Mouse (Mus musculus) 3134 (cell line): Measurements from ENCODE around the gene Scarf1.

Experiments
- DNase-seq: peaks from one replicate; pipeline ENCODE4 v3.0.0-alpha.2; 2011; ENCODE audit warnings: low spot score; ENCODE audit not compliant: insufficient read length; ENCODE audit errors: extremely low read depth

Scarf1 gene

DNA sequence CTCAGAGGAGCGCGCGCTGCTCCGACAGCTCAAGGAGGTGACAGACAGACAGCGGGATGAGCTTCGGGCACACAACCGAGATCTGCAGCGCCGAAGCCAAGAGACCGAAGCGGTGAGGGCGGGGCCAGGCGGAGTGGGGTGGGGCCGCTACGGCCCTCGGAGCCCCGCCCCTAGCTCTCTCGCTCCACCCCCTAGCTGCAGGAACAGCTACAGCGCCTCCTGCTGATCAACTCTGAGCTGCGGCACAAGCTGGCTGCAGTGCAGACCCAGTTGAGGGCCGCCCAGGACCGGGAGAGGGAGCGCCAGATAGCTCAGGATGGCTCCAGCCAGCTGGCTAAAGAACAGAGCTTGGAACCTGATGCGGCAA is 2.7 kb upstream of the Scarf1 start:
- peak; percentile 91 for DNase-seq

DNA sequence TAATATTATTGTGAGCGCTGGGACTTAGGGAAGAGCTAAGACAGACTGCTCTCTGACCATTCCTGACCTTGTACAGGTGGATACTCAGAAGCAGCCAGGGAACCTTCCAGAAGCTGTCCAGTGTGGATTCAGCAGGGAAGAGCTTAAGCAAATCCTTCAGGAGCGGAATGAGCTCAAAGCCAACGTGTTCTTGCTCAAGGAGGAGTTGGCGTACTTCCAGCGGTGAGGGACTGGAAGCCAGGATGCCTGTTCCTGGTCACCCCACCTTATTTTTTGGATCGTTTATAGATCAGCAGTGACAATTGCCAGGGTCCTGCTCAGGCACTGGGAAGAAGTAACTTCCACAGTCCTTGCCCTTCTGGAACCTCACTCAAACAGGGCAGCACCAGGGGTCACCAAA is 2.1 kb upstream of the Scarf1 start:
- DNase-seq: no peak

GRCm38 (mm10) chr11:75512301-75513018 is 880 bp upstream of the Scarf1 start:
- no peak for DNase-seq

DNA sequence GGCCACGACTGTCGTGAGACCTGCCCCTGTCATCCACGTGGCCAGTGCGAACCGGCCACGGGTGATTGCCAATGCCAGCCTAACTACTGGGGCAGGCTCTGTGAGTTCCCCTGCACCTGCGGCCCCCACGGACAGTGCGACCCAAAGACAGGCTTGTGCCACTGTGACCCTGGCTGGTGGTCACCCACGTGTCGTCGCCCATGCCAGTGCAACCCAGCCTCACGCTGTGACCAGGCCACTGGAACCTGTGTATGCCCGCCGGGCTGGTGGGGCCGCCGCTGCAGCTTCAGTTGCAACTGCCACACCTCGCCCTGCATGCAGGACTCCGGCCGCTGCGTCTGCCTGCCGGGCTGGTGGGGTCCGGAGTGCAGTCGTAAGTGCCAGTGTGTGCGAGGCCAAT is 1.8 kb downstream of the Scarf1 start:
- no peak for DNase-seq

DNA sequence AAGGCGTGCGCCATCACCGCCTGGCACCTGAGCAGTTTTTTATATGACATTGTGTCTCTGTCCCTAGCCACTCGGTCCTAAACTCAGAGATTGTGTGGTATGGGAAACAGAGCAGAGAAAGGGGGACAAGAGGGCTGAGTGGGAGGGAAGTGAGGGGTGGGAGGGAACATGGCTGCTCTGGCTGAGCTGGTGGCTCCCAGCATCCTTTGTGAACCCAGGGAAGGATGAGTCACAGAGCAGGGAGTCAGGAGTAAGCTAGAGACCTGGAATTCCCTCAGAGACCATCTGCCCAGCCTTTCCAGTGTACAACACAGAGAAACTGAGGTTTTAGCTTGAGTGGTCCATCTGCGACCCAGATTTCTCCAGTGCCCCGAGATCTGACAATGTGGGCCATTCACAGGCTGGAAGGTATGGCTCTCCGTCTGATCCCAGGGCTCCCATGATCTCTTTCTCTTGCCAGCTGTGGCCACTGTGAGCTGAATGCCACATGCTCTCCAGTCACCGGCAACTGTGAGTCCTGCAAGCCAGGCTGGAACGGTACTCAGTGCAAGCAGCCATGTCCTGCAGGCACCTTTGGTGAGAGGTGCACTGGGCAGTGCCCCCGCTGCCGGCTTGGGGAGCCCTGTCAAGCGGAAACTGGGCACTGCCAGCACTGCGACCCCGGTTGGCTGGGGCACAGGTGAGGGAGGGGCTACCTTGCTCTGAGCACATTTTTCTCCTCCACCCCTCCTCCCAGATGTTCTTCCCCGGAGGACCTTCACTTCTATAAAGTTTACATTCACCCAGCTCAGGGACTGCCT is 6.7 kb downstream of the Scarf1 start:
- DNase-seq: no peak

- DNase-seq: no peak
Measured at GRCm38 (mm10) chr11:75521609-75522008, 8.3 kb downstream of the Scarf1 start.

DNA sequence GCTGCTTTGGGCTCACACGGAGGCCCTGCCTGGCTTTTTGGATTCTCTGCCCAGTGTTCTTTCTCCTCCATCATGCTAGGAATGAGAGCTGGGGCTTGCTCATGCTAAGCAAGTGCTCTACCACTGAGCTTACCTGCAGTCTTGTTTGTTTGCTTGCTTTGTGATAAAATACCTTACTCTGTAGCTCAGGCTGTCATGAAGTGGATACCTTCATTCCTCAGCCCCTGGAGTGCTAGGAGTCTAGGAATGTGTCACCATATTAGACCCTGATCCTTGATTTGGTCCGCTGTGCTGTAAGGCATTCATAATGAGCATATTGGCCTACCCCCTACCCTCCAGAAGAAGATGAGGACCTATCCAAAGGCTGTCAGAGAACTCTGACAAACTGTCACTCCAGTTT is 9.5 kb downstream of the Scarf1 start:
- DNase-seq: no peak

DNA sequence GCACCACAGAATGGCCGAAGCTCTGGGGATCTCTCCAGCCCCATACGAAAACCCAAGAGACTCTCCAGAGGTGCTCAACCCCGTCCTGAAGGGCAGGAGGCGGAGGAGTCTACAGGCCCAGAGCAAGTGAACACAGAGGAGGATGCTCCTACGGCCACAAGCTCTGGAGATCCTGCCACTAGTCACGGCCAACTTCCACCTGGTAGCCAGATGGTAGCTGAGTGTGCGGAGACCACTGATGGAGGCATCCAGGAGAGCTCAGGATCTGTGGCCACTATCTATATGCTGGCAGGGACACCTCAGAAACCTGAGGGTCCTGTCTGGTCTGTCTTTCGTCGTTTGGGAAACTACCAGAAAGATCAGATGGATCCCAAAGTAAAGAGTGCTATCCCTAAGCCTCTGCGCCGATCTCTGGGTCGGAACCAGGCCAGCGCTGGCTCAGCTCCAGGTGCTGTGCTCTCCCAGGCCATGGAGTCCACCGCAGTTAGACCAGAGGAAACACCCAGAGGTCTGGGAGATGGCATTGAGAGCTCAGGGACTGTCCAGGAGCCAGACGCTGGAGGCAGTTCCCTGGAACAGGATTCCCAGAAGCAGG is 12.3 kb downstream of the Scarf1 start:
- no peak for DNase-seq

DNA sequence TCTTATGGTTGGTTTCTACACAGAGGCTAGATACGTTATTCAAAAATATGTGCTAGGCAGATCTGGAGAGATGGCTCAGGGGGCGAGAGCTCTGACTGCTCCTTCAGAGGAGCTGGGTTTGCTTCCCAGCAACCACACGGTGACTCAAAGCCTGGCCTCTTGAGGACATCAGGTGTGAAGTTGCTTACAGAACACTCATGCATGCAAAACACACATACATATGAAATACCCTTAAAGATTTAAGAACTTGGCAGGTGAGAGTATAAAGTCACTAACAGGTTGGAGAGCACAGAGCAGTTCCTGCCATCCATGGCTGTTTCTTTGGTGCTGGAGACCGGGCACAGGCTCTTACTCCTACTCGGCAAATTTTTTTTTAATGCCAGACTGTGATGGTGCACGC is 13.6 kb downstream of the Scarf1 start:
- no peak for DNase-seq

DNA sequence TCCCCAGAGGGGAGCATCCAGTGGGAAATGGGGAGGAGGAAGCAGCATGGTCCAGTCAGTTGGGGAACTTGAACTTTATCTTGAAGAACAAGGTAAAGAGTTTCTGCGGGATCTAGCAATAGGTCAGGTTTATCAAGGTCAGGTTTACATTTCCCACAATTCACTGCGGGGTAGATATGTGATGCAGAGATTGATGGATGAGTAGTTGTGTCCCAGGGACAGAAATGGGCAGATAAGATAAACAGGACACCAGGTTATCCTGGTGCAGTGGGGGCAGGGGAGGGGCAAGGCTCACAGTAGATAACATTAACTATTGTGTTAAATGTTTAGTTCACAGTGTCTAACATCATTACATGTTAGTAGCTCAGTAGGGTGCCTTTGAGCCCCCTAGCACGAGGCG is 16.4 kb downstream of the Scarf1 start:
- DNase-seq: no peak

GRCm38 (mm10) chr11:75530325-75530724 is 17.0 kb downstream of the Scarf1 start:
- DNase-seq: peak; percentile 74

GRCm38 (mm10) chr11:75530845-75531373 is 17.6 kb downstream of the Scarf1 start:
- no peak for DNase-seq

GRCm38 (mm10) chr11:75531469-75532242 is 18.3 kb downstream of the Scarf1 start, which contains the start of gene Slc43a2:
Gene Slc43a2, plus strand, starts transcription at chr11:75531694.
- peak; percentile 95 for DNase-seq

DNA sequence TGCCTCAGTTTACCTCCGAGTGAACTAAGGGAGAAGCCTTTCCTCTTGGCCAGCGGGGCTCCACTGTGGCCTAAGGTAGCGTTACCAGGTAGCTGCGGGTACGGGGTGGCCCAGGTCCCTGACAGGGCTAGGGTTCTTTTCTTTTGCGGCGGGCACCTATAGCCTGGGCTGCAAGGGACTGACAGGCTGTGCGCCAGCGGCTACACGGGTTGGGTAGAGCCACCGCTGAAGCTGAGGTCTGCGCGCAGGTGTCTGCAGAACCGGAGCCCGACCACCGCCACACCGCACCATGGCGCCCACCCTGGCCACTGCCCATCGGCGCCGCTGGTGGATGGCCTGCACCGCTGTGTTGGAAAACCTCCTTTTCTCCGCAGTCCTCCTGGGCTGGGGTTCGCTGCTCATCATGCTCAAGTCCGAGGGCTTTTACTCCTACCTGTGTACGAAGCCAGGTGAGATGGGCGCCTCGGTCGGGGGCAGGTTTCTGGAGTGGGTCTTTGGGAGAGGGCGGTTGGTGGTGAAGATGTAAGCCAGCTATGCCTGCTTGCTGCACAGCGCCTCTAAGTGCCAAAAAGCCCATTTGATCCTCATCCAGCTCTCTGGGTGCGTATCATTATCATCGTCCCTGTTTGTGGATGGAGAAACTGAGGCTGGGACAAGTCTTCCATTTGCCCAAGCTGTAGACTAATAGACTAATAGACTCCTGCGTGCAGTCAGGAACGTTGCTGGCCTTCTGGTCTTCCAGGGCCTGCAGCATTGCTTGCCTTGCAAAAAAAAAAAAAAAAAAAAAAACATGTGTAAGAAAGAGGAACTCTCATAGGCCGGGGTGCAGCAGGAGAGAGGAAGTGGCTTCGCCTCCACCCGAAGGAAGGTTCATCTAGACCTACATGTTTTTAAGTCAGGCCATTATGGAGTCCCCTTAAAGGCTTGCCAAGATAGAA is 19.3 kb downstream of the Scarf1 start:
- DNase-seq: no peak

GRCm38 (mm10) chr11:75533314-75534015 is 20.1 kb downstream of the Scarf1 start:
- DNase-seq: no peak

DNA sequence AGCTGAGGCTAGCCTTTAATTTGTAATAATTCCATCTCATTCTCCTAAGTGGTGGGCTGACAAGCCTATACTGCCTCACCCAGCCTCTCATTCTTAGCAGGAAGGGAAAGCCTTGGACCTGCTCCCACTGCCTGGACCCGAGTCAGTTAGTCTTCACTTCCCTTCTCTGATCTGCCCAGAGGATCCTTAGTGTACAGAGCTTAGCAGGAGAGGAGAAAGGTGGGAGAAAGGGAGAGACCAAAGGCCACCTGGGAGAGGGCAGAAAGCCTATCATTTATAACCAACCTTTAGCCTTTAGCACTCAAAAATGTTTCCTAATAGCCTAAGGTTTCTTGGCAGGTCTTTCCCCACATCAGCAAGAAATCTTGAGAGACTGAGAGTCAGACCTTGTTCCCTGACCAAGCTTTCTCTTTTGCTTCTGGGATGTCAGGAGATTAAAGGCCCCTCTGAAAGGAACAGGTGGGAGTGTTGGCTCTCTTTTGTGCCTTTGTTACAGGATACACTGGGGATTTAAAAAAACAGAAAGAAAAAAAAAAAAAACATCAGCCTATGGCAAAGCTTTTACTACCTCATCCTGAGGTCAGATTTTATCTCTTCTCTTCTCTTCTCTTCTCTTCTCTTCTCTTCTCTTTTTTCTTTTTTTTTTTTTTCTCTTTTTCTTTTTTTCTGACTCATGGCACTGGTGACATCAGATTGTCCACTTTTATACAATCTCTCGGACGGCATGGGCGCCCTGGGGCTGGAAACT is 21.1 kb downstream of the Scarf1 start:
- DNase-seq: no peak

DNA sequence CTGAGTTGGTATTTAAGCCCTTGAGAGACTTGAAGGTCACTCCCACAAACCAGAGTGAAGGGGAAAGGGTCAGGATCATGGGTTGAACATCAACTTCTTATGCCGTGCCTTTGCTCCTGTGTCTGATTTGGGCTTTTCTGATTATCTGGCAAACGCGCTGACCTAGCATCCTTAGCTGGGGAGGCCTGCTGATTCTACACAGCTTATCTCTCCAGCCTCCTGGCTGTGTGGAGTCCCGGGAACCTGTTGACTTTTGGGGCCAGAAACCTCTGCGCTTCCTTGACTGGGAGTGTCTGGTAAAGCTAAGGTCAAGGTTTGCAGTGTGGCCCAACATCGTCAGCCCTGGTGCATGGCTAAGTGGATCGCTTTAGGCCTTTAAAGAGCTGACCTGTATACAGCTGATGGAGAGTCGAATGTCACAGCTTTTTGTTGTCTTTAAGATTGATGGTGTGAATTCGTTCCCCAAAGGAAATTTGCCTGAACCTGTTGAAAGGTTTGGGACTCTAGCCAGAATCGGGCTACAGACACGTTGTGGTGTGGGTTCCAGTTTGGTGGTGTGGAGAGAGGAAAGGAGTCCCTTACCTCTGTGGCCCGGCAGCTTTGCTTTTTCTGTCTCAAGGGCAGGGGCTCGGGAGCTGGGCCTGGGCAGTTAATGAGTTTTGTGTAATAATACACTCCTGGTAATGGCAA is 21.9 kb downstream of the Scarf1 start:
- DNase-seq: no peak
